Mouse (Mus musculus): Measurements from ENCODE around the gene Smok2b. TPM values are rescaled to one million over a fixed set of nuclear protein-coding genes. Genes with fewer than 3 reads are reported as not detected.
"Not testable (repeated sequence)": the region's sequence is repeated elsewhere in the genome, so short reads cannot be mapped to it uniquely, and the experiment has no call there.

Gene Smok2b
- polyA plus RNA-seq, 1 experiment, result not detected

- DNase-seq (ENCODE audit: low read depth, low spot score), result not testable (repeated sequence)
- WGBS, result 86% methylated on average over 2 of the region's 2 CpGs
Measured at GRCm38 (mm10) chr17:13221921-13222320, 8.1 kb upstream of the Smok2b start.

GRCm38 (mm10) chr17:13239461-13239860, 9.4 kb downstream of the Smok2b start:
- WGBS, result 79% methylated on average over 4 of the region's 4 CpGs
- DNase-seq (ENCODE audit: low read depth, low spot score), result not testable (repeated sequence)

GRCm38 (mm10) chr17:13240807-13241727, 11.0 kb downstream of the Smok2b start:
- WGBS, result 83% methylated on average over 7 of the region's 13 CpGs
- DNase-seq (ENCODE audit: low read depth, low spot score), result not testable (repeated sequence)

- WGBS, result 51% methylated on average over 1 of the region's 5 CpGs
- DNase-seq (ENCODE audit: low read depth, low spot score), result not testable (repeated sequence)
Measured at GRCm38 (mm10) chr17:13254786-13255185, 24.7 kb downstream of the Smok2b start.

Other genes starting within 250 kb of the Smok2b start
- 18.0 and 20.8 TPM in 2 replicates for gene Wtap, start 236.1 kb upstream of the Smok2b start, polyA plus RNA-seq (2012; rRNA removed)
- 156 and 214 TPM in 2 replicates for gene Sod2, start 223.4 kb upstream of the Smok2b start, polyA plus RNA-seq (2012; rRNA removed)
- 0.73 and 2.2 TPM in 2 replicates for gene Gpr31b, start 178.0 kb upstream of the Smok2b start, polyA plus RNA-seq (2012; rRNA removed)
- not detected in 2 replicates for gene Tcp10b, start 169.2 kb upstream of the Smok2b start, polyA plus RNA-seq (2012; rRNA removed)
- gene Unc93a, start 98.4 kb upstream of the Smok2b start, polyA plus RNA-seq (2012; rRNA removed), result 2.0 and 6.7 TPM in 2 replicates
- gene Smok2a, start 9.1 kb upstream of the Smok2b start, polyA plus RNA-seq (2012; rRNA removed), result not detected in 2 replicates
- gene Tcp10c, start 124.3 kb downstream of the Smok2b start, polyA plus RNA-seq (2012; rRNA removed), result not detected in 2 replicates